Mouse (Mus musculus) brain, embryonic 14.5 days (tissue): ENCODE measurements around the gene Iqck. TPM values are rescaled to one million over a fixed set of nuclear protein-coding genes. Genes with fewer than 3 reads are reported as not detected.

Experiments used
- DNase-seq: peaks from one replicate; pipeline ENCODE4 v3.0.0-alpha.2; 2011; ENCODE audit warnings: low read depth
- CTCF ChIP-seq: fragments of 200-500 bp; IDR thresholded peaks from 2 replicates; pipeline ENCODE4 v1.5.1; 2012; ENCODE audit warnings: inconsistent platforms, mild to moderate bottlenecking, moderate library complexity, borderline replicate concordance; ENCODE audit not compliant: insufficient read depth, insufficient read length; ENCODE audit errors: extremely low read depth
- POLR2A ChIP-seq: fragments of 200-500 bp; IDR thresholded peaks from 2 replicates; pipeline ENCODE4 v1.6.1; 2012; ENCODE audit warnings: mild to moderate bottlenecking, inconsistent platforms, borderline replicate concordance; ENCODE audit not compliant: poor library complexity, insufficient read depth, insufficient read length, severe bottlenecking; ENCODE audit errors: extremely low read depth
- polyA plus RNA-seq: library from polyadenylated mRNA; depleted of rRNA; stranded (reverse); fragments of >200 nt; gene quantifications from 2 replicates; pipeline ENCODE4 v1.2.3, GENCODE M21; 2012

Iqck gene
- polyA plus RNA-seq, 1 experiment, result 4.1 TPM

GRCm38 (mm10) chr7:118927279-118927678, 71.7 kb downstream of the Iqck start:
- TF ChIP-seq CTCF (no peak), POLR2A (no peak)
- DNase-seq, result no peak

- no peak for DNase-seq
- no peak for TF ChIP-seq POLR2A
- TF ChIP-seq CTCF, result no peak
Observed at GRCm38 (mm10) chr7:118928316-118928715, 72.8 kb downstream of the Iqck start.

- DNase-seq, result no peak
- no peak for TF ChIP-seq POLR2A
- no peak for TF ChIP-seq CTCF
Observed at GRCm38 (mm10) chr7:118928916-118929315, 73.4 kb downstream of the Iqck start.

- DNase-seq, result peak; percentile 35
- no peak for TF ChIP-seq POLR2A
- no peak for TF ChIP-seq CTCF
Observed at GRCm38 (mm10) chr7:118929601-118930311, 74.2 kb downstream of the Iqck start.

GRCm38 (mm10) chr7:118931502-118932395, 76.2 kb downstream of the Iqck start:
- TF ChIP-seq CTCF, result no peak
- no peak for DNase-seq

GRCm38 (mm10) chr7:118935306-118935705, 79.8 kb downstream of the Iqck start:
- no peak for TF ChIP-seq POLR2A
- no peak for TF ChIP-seq CTCF
- no peak for DNase-seq

GRCm38 (mm10) chr7:118936844-118937243, 81.3 kb downstream of the Iqck start:
- peak; percentile 53 for DNase-seq

GRCm38 (mm10) chr7:118937469-118938387, 82.2 kb downstream of the Iqck start:
- no peak for TF ChIP-seq POLR2A
- no peak for TF ChIP-seq CTCF

More at GRCm38 (mm10) chr7:118936844-118937243, 81.3 kb downstream of the Iqck start:
- TF ChIP-seq POLR2A (no peak), CTCF (no peak)

GRCm38 (mm10) chr7:118942297-118942696, 86.7 kb downstream of the Iqck start:
- peak; percentile 35 for DNase-seq
- TF ChIP-seq POLR2A (no peak), CTCF (no peak)

More at GRCm38 (mm10) chr7:118937469-118938387, 82.2 kb downstream of the Iqck start:
- no peak for DNase-seq

- TF ChIP-seq CTCF (no peak), POLR2A (no peak)
- no peak for DNase-seq
Observed at GRCm38 (mm10) chr7:118943170-118943569, 87.6 kb downstream of the Iqck start.

- DNase-seq, result no peak
Observed at GRCm38 (mm10) chr7:118944884-118945283, 89.3 kb downstream of the Iqck start.

GRCm38 (mm10) chr7:118947241-118947640, 91.7 kb downstream of the Iqck start:
- no peak for DNase-seq

More at GRCm38 (mm10) chr7:118944884-118945283, 89.3 kb downstream of the Iqck start:
- no peak for TF ChIP-seq CTCF
- TF ChIP-seq POLR2A, result no peak

More at GRCm38 (mm10) chr7:118947241-118947640, 91.7 kb downstream of the Iqck start:
- TF ChIP-seq CTCF, result no peak
- no peak for TF ChIP-seq POLR2A
